Mouse (Mus musculus): ENCODE measurements around the gene Trim47. TPM values are rescaled to one million over a fixed set of nuclear protein-coding genes. Genes with fewer than 3 reads are reported as not detected.

Trim47 gene
- polyA plus RNA-seq, 1 experiment from 2014 or later = 2.7 TPM

GRCm38 (mm10) chr11:116111611-116112203 lies 15.3 kb downstream of the Trim47 start:
- Histone ChIP-seq H3K4me3 (ENCODE audit: low read depth, low read length) (no peak overlapping the region), H3K27me3 (ENCODE audit: control insufficient read depth, insufficient read depth, low read length) (peaks cover 46% of the 10 kb centered on the region), H3K9me3 (ENCODE audit: control insufficient read depth, low read length) (no peaks in the 10 kb centered on the region), H3K4me2 (no peak overlapping the region), H3K4me1 (ENCODE audit: control insufficient read depth, insufficient read depth, low read length) (peaks cover 14% of the 10 kb centered on the region), H3K27ac (ENCODE audit: low read depth, low read length) (no peak overlapping the region), H3K36me3 (ENCODE audit: control insufficient read depth, insufficient read depth, low read length) (no peaks in the 10 kb centered on the region), H3K9ac (ENCODE audit: low read length) (no peak overlapping the region)
- DNase-seq (ENCODE audit: low spot score, missing footprints) = no peak
- whole genome bisulfite sequencing = 83% methylated on average over 19 of the region's 19 CpGs
- ATAC-seq (ENCODE audit: low FRiP score) = no peak

DNA sequence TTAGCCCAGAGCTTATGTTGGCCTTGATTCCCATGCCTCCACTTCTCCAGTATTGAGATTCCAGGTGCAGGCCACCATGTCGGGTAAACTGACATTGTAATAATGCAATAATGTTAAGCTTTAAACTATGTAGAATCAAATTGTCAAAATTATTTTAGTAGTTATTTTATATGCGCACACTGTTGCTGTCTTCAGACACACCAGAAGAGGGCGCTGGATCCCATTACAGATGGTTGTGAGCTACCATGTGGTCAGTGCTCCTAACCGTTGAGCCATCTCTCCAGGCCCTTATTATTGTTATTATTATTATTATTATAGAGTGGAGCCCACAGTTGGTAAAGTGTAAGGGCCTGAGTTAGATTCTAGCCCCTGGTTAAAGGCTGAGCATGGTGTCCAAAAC lies 15.9 kb downstream of the Trim47 start:
- WGBS = 79% methylated on average over 4 of the region's 4 CpGs
- no peaks in the 10 kb centered on the region for H3K36me3 ChIP-seq (ENCODE audit: control insufficient read depth, insufficient read depth, low read length)
- H3K4me3 ChIP-seq (ENCODE audit: low read depth, low read length) = no peak overlapping the region
- no peaks in the 10 kb centered on the region for H3K9me3 ChIP-seq (ENCODE audit: control insufficient read depth, low read length)
- H3K4me1 ChIP-seq (ENCODE audit: control insufficient read depth, insufficient read depth, low read length) = peaks cover 21% of the 10 kb centered on the region
- H3K27ac ChIP-seq (ENCODE audit: low read depth, low read length) = no peak overlapping the region
- no peak for DNase-seq (ENCODE audit: low spot score, missing footprints)
- no peak overlapping the region for H3K9ac ChIP-seq (ENCODE audit: low read length)
- no peak overlapping the region for H3K4me2 ChIP-seq
- no peak for ATAC-seq (ENCODE audit: low FRiP score)
- peaks cover 53% of the 10 kb centered on the region for H3K27me3 ChIP-seq (ENCODE audit: control insufficient read depth, insufficient read depth, low read length)

GRCm38 (mm10) chr11:116110540-116110939 lies 16.5 kb downstream of the Trim47 start:
- Histone ChIP-seq H3K9me3 (ENCODE audit: control insufficient read depth, low read length) (no peaks in the 10 kb centered on the region), H3K27ac (ENCODE audit: low read depth, low read length) (no peak overlapping the region), H3K36me3 (ENCODE audit: control insufficient read depth, insufficient read depth, low read length) (no peaks in the 10 kb centered on the region), H3K4me1 (ENCODE audit: control insufficient read depth, insufficient read depth, low read length) (peaks cover 23% of the 10 kb centered on the region), H3K4me3 (ENCODE audit: low read depth, low read length) (no peak overlapping the region), H3K4me2 (peak overlapping the region; percentile 23; the same call in 1 of the 2 replicates), H3K9ac (ENCODE audit: low read length) (no peak overlapping the region), H3K27me3 (ENCODE audit: control insufficient read depth, insufficient read depth, low read length) (peaks cover 55% of the 10 kb centered on the region)
- ATAC-seq (ENCODE audit: low FRiP score) (no peak), DNase-seq (ENCODE audit: low spot score, missing footprints) (no peak)
- WGBS = 30% methylated on average over 10 of the region's 10 CpGs

- H3K27ac ChIP-seq (ENCODE audit: low read depth, low read length) = no peak overlapping the region
- peaks cover 23% of the 10 kb centered on the region for H3K4me1 ChIP-seq (ENCODE audit: control insufficient read depth, insufficient read depth, low read length)
- no peaks in the 10 kb centered on the region for H3K9me3 ChIP-seq (ENCODE audit: control insufficient read depth, low read length)
- DNase-seq (ENCODE audit: low spot score, missing footprints) (peak; percentile 92), ATAC-seq (ENCODE audit: low FRiP score) (no peak)
- H3K4me2 ChIP-seq = peak overlapping the region; percentile 23
- H3K27me3 ChIP-seq (ENCODE audit: control insufficient read depth, insufficient read depth, low read length) = peaks cover 56% of the 10 kb centered on the region
- H3K36me3 ChIP-seq (ENCODE audit: control insufficient read depth, insufficient read depth, low read length) = no peaks in the 10 kb centered on the region
- 2% methylated on average over 33 of the region's 35 CpGs for WGBS
- H3K4me3 ChIP-seq (ENCODE audit: low read depth, low read length) = peak overlapping the region; percentile 21
- H3K9ac ChIP-seq (ENCODE audit: low read length) = no peak overlapping the region
Observed at GRCm38 (mm10) chr11:116110131-116110530, 16.9 kb downstream of the Trim47 start.

DNA sequence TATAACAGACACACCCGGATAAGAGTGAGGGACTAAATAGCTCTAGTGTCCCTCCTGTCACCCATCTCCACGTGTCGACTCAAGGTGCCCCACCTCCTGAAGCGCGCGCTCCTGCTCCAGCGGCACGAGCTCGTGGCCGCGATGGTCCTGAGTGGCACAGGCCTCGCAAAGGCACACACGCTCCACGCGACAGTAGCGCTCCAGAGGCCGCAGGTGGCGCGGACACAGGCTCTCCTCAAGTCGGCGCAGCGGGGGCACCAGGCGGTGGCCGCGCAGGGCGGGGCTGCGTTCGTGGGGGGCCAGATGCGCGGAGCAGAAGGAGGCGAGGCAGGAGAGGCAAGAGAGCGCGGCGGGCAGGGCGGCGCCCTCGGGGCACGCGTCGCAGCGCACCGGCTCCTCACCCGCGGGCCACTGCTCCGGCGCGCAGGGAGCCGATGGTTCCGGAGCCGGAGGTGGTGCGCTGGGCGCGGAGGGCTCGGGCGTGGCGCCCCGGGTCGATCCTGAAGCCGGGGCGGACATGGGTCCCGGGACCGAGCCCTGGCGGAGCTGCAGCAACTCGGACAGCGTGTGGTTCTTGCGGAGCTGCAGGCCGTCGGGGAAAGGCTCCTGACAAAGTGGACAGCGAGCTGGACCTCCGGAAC lies 17.4 kb downstream of the Trim47 start:
- Histone ChIP-seq H3K4me1 (ENCODE audit: control insufficient read depth, insufficient read depth, low read length) (peaks cover 23% of the 10 kb centered on the region), H3K4me3 (ENCODE audit: low read depth, low read length) (peak overlapping the region; percentile 21), H3K9me3 (ENCODE audit: control insufficient read depth, low read length) (no peaks in the 10 kb centered on the region), H3K36me3 (ENCODE audit: control insufficient read depth, insufficient read depth, low read length) (no peaks in the 10 kb centered on the region), H3K4me2 (peak overlapping the region; percentile 23), H3K9ac (ENCODE audit: low read length) (no peak overlapping the region), H3K27ac (ENCODE audit: low read depth, low read length) (no peak overlapping the region), H3K27me3 (ENCODE audit: control insufficient read depth, insufficient read depth, low read length) (peaks cover 56% of the 10 kb centered on the region)
- ATAC-seq (ENCODE audit: low FRiP score) = no peak
- 2% methylated on average over 70 of the region's 70 CpGs for WGBS
- peak; percentile 92 for DNase-seq (ENCODE audit: low spot score, missing footprints)

- no peak overlapping the region for H3K9ac ChIP-seq (ENCODE audit: low read length)
- H3K4me2 ChIP-seq = no peak overlapping the region
- H3K27me3 ChIP-seq (ENCODE audit: control insufficient read depth, insufficient read depth, low read length) = peaks cover 56% of the 10 kb centered on the region
- no peaks in the 10 kb centered on the region for H3K36me3 ChIP-seq (ENCODE audit: control insufficient read depth, insufficient read depth, low read length)
- 4% methylated on average over 23 of the region's 23 CpGs for WGBS
- ATAC-seq (ENCODE audit: low FRiP score) = no peak
- peak; percentile 92 for DNase-seq (ENCODE audit: low spot score, missing footprints)
- H3K4me3 ChIP-seq (ENCODE audit: low read depth, low read length) = no peak overlapping the region
- H3K9me3 ChIP-seq (ENCODE audit: control insufficient read depth, low read length) = no peaks in the 10 kb centered on the region
- H3K27ac ChIP-seq (ENCODE audit: low read depth, low read length) = no peak overlapping the region
- peaks cover 31% of the 10 kb centered on the region for H3K4me1 ChIP-seq (ENCODE audit: control insufficient read depth, insufficient read depth, low read length)
Observed at GRCm38 (mm10) chr11:116108464-116109137, 18.4 kb downstream of the Trim47 start.

- DNase-seq (ENCODE audit: low spot score, missing footprints) (peak; percentile 90), ATAC-seq (ENCODE audit: low FRiP score) (no peak)
- Histone ChIP-seq H3K4me2 (no peak overlapping the region), H3K4me1 (ENCODE audit: control insufficient read depth, insufficient read depth, low read length) (peaks cover 33% of the 10 kb centered on the region), H3K36me3 (ENCODE audit: control insufficient read depth, insufficient read depth, low read length) (no peaks in the 10 kb centered on the region), H3K9me3 (ENCODE audit: control insufficient read depth, low read length) (no peaks in the 10 kb centered on the region), H3K27ac (ENCODE audit: low read depth, low read length) (no peak overlapping the region), H3K27me3 (ENCODE audit: control insufficient read depth, insufficient read depth, low read length) (peaks cover 56% of the 10 kb centered on the region), H3K9ac (ENCODE audit: low read length) (no peak overlapping the region), H3K4me3 (ENCODE audit: low read depth, low read length) (no peak overlapping the region)
- WGBS = 6% methylated on average over 19 of the region's 19 CpGs
Observed at GRCm38 (mm10) chr11:116107777-116108285, 19.2 kb downstream of the Trim47 start.

DNA sequence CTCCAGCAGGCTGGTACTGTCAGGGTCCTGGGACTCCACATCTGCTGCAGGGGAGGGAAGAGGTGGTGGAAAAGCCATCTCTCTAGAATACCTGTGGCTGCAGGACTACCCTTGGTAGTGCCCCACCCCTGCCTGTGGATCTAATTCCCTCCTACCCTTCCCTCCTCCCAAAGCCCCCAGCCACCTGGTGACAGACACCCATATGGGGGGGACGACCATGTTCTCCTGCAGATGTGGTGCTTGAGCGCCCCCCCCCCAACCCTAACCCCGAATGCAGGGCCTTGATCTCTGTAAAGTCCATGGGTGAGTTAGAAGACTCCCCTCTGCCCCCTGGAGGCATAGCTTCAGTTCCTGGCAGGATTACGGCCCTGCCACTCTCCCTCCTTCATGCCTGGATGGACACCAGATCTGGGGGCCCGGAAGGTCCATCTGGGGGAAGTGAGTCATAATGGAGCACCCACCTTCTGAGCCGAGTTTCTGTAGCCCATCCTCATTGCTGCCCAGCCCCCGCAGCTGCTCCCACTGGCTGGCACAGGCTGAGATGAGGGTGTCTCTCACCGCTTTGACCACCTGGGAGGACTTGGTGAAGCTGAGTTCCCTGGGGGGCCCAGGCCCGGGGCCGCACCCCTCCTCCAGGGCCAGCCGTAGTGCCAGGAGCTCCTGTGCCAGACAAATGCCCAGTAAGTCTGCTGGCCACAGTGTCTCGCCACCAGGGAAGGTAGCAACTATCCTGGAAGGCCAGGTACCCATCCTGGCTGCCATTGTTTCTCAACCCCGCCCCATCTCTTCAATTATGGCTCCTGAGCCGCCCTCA lies 19.8 kb downstream of the Trim47 start:
- DNase-seq (ENCODE audit: low spot score, missing footprints) = peak; percentile 89
- Histone ChIP-seq H3K27me3 (ENCODE audit: control insufficient read depth, insufficient read depth, low read length) (peaks cover 56% of the 10 kb centered on the region), H3K4me1 (ENCODE audit: control insufficient read depth, insufficient read depth, low read length) (peaks cover 34% of the 10 kb centered on the region), H3K9me3 (ENCODE audit: control insufficient read depth, low read length) (no peaks in the 10 kb centered on the region), H3K4me2 (no peak overlapping the region), H3K9ac (ENCODE audit: low read length) (no peak overlapping the region), H3K27ac (ENCODE audit: low read depth, low read length) (no peak overlapping the region), H3K4me3 (ENCODE audit: low read depth, low read length) (no peak overlapping the region), H3K36me3 (ENCODE audit: control insufficient read depth, insufficient read depth, low read length) (no peaks in the 10 kb centered on the region)
- ATAC-seq (ENCODE audit: low FRiP score) = no peak
- WGBS = 18% methylated on average over 14 of the region's 14 CpGs
